Mouse (Mus musculus) intestine, postnatal 0 days (tissue): ENCODE data around the gene Med23. TPM values are rescaled to one million over a fixed set of nuclear protein-coding genes. Genes with fewer than 3 reads are reported as not detected.

Experiments
- ATAC-seq: fragments of 200-750 bp; cut with Nextera tagmentation; 2 replicates; pipeline ENCODE4 v1.8.0; 2017; ENCODE audit warnings: mild to moderate bottlenecking, moderate TSS enrichment, moderate library complexity
- H3K27ac ChIP-seq: fragments of 300-500 bp; sonication (generic); 2 replicates; pipeline ENCODE4 v1.5.1; 2014; ENCODE audit warnings: mild to moderate bottlenecking, low read depth, low read length, moderate library complexity
- H3K27me3 ChIP-seq: fragments of 300-500 bp; sonication (generic); replicated peaks from 2 replicates; pipeline ENCODE4 v1.6.1; 2014; ENCODE audit warnings: low read length, mixed read lengths; ENCODE audit not compliant: control insufficient read depth, insufficient read depth
- H3K36me3 ChIP-seq: fragments of 300-500 bp; sonication (generic); 2 replicates; pipeline ENCODE4 v1.6.1; 2014; ENCODE audit warnings: mild to moderate bottlenecking, moderate library complexity; ENCODE audit not compliant: control insufficient read depth, insufficient read depth
- H3K4me1 ChIP-seq: fragments of 300-500 bp; sonication (generic); replicated peaks from 2 replicates; pipeline ENCODE4 v1.6.1; 2014; ENCODE audit warnings: antibody characterized with exemption, low read length, mixed read lengths; ENCODE audit not compliant: control insufficient read depth, insufficient read depth
- H3K4me2 ChIP-seq: fragments of 300-500 bp; sonication (generic); replicated peaks from 2 replicates; pipeline ENCODE4 v1.6.1; 2014; ENCODE audit warnings: low read depth, mild to moderate bottlenecking, moderate library complexity
- H3K4me3 ChIP-seq: fragments of 300-500 bp; sonication (generic); 2 replicates; pipeline ENCODE4 v1.5.1; 2014; ENCODE audit warnings: low read depth, low read length
- H3K9ac ChIP-seq: fragments of 300-500 bp; sonication (generic); 2 replicates; pipeline ENCODE4 v1.6.1; 2014; ENCODE audit warnings: mild to moderate bottlenecking, low read depth, low read length
- H3K9me3 ChIP-seq: fragments of 300-500 bp; sonication (generic); 2 replicates; pipeline ENCODE4 v1.6.1; 2016; ENCODE audit warnings: mixed run types; ENCODE audit not compliant: control insufficient read depth
- CTCF ChIP-seq: sonication (generic); IDR thresholded peaks from 2 replicates; pipeline ENCODE4 v1.5.1; 2016; ENCODE audit warnings: low read depth, mild to moderate bottlenecking, control low read depth, antibody characterized with exemption, moderate library complexity
- WGBS: fragments of 180-500 bp; shearing (Covaris S2); extraction: QIAGEN DNeasy Blood & Tissue Kit; methylation state at CpG from one replicate; pipeline ENCODE4 v1.1.7; 2014; 5-methylcytosine and 5-hydroxymethylcytosine counted together
- polyA plus RNA-seq: library from polyadenylated mRNA; unstranded; fragments of >200 nt; fragmentation: Nextera tagmentation; extraction: Ambion mirVana; gene quantifications from 2 replicates; pipeline ENCODE4 v1.2.1, GENCODE M21; 2015

Med23 gene
- polyA plus RNA-seq, 1 experiment from 2014 or later = 5.7 TPM

GRCm38 (mm10) chr10:24834634-24835371 is 35.0 kb upstream of the Med23 start:
- Histone ChIP-seq H3K4me2 (peak overlapping the region; percentile 59), H3K4me1 (no peaks in the 10 kb centered on the region), H3K27ac (peak overlapping the region; percentile 5; the same call in 1 of the 2 replicates), H3K4me3 (peak overlapping the region; percentile 39), H3K9me3 (no peaks in the 10 kb centered on the region), H3K27me3 (no peaks in the 10 kb centered on the region), H3K9ac (no peak overlapping the region), H3K36me3 (no peaks in the 10 kb centered on the region)
- TF ChIP-seq CTCF = no peak
- ATAC-seq = no peak
- 38% methylated on average over 4 of the region's 4 CpGs for WGBS

- Histone ChIP-seq H3K36me3 (no peaks in the 10 kb centered on the region), H3K4me3 (peak overlapping the region; percentile 39), H3K9me3 (no peaks in the 10 kb centered on the region), H3K4me2 (peak overlapping the region; percentile 59), H3K4me1 (no peaks in the 10 kb centered on the region), H3K9ac (peak overlapping the region; percentile 31; the same call in 1 of the 2 replicates), H3K27me3 (no peaks in the 10 kb centered on the region), H3K27ac (peak overlapping the region; percentile 50; the same call in 1 of the 2 replicates)
- no peak for TF ChIP-seq CTCF
- ATAC-seq = peak; percentile 79
- WGBS = 24% methylated on average over 12 of the region's 12 CpGs
These were observed 34.0 kb upstream of the Med23 start for GRCm38 (mm10) chr10:24835702-24836342.

GRCm38 (mm10) chr10:24836366-24837038 is 33.3 kb upstream of the Med23 start:
- Histone ChIP-seq H3K4me1 (no peaks in the 10 kb centered on the region), H3K27me3 (no peaks in the 10 kb centered on the region), H3K4me3 (peak overlapping the region; percentile 39), H3K36me3 (no peaks in the 10 kb centered on the region), H3K4me2 (peak overlapping the region; percentile 59), H3K9me3 (no peaks in the 10 kb centered on the region), H3K27ac (0 out of 2 replicates have a peak overlapping the region, but pooled peaks have one; percentile 50), H3K9ac (no peak overlapping the region)
- TF ChIP-seq CTCF = no peak
- 43% methylated on average over 4 of the region's 4 CpGs for WGBS
- ATAC-seq = peak; percentile 41

- TF ChIP-seq CTCF = no peak
- Histone ChIP-seq H3K4me2 (no peak overlapping the region), H3K27me3 (no peaks in the 10 kb centered on the region), H3K4me1 (no peaks in the 10 kb centered on the region), H3K4me3 (no peak overlapping the region), H3K27ac (no peak overlapping the region), H3K36me3 (no peaks in the 10 kb centered on the region), H3K9me3 (no peaks in the 10 kb centered on the region), H3K9ac (no peak overlapping the region)
- 91% methylated on average over 4 of the region's 4 CpGs for WGBS
- ATAC-seq = no peak
These were observed 29.0 kb upstream of the Med23 start for GRCm38 (mm10) chr10:24840795-24841194.

DNA sequence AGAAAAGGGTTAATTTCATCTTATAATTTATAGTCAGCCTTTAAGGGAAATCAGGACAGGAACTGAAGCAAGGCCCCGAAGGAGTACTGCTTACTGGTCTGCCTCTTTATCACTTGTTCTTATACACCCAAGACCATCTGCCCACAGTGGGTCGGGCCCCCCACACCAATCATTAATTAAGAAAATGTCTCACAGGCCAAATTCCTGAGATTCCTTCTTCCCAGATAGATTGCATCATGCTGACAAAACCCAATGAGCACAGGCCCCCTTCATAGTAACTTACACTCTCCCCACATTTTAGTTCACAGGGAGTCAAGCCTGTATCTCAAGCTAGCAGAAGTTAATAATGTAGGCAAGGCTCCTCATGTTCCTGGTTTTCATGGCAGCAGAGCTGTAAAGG is 27.8 kb upstream of the Med23 start:
- Histone ChIP-seq H3K27me3 (no peaks in the 10 kb centered on the region), H3K4me1 (no peaks in the 10 kb centered on the region), H3K27ac (no peak overlapping the region), H3K36me3 (no peaks in the 10 kb centered on the region), H3K4me3 (no peak overlapping the region), H3K4me2 (no peak overlapping the region), H3K9me3 (no peaks in the 10 kb centered on the region), H3K9ac (no peak overlapping the region)
- no peak for TF ChIP-seq CTCF
- WGBS = 36% methylated on average over 2 of the region's 2 CpGs
- ATAC-seq = no peak

DNA sequence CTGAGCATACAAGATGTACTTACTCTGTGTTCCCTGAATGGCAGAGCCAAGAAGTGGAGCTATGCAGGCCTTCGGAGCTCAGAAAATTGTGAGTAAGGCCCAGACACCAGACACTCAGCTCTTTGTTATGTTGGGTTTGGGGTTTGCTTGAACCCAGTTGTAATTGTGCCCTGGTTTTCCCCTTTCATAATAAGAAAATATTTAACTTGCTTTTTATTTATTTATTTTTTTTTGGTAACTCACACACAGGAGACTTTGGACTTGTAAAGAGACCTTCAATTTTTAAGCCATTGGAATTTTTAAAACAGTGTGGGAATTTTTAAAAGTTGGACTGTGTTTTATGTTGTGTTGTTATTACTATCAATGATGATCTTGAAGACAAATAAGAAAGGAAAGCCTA is 27.1 kb upstream of the Med23 start, which contains the start of gene Enpp3:
Enpp3 (minus strand) TSS at position 148 of the 400 bp plus-strand sequence.
- no peaks in the 10 kb centered on the region for H3K27me3 ChIP-seq
- no peaks in the 10 kb centered on the region for H3K9me3 ChIP-seq
- 83% methylated on average over 1 of the region's 1 CpGs for WGBS
- no peak for ATAC-seq
- no peak within 1 kb of the TSS for H3K4me3 ChIP-seq
- TF ChIP-seq CTCF = no peak
- H3K4me1 ChIP-seq = no peaks in the 10 kb centered on the region
- no peaks in the 10 kb centered on the region for H3K36me3 ChIP-seq
- H3K27ac ChIP-seq = no peak within 1 kb of the TSS
- no peak within 1 kb of the TSS for H3K4me2 ChIP-seq
- H3K9ac ChIP-seq = no peak within 1 kb of the TSS
